Mouse (Mus musculus) liver, embryonic 14.5 days (tissue): ENCODE measurements around the gene Lrrc29. TPM values are rescaled to one million over a fixed set of nuclear protein-coding genes. Genes with fewer than 3 reads are reported as not detected.

Source experiments
- ATAC-seq: fragments of 200-750 bp; cut with Nextera tagmentation; 2 replicates; pipeline ENCODE4 v1.8.0; 2017; ENCODE audit warnings: moderate number of reproducible peaks, mild to moderate bottlenecking, moderate library complexity; ENCODE audit not compliant: insufficient read depth
- DNase-seq, 3 experiments: peaks; one replicate each; pipeline ENCODE4 v3.0.0-alpha.2; 2012 to 2013; ENCODE audit warnings: low read depth in 3 of 3, low spot score in 3 of 3
- H3K27ac ChIP-seq: fragments of 300-500 bp; sonication (generic); 2 replicates; pipeline ENCODE4 v1.5.1; 2014; ENCODE audit warnings: moderate library complexity, mild to moderate bottlenecking, control low read depth, inconsistent platforms
- H3K27me3 ChIP-seq: fragments of 300-500 bp; sonication (generic); 2 replicates; pipeline ENCODE4 v1.6.1; 2014; ENCODE audit warnings: mild to moderate bottlenecking, low read length, moderate library complexity; ENCODE audit not compliant: control insufficient read depth, insufficient read depth
- H3K36me3 ChIP-seq: fragments of 300-500 bp; sonication (generic); replicated peaks from 2 replicates; pipeline ENCODE4 v1.6.1; 2014; ENCODE audit warnings: low read depth; ENCODE audit not compliant: control insufficient read depth, insufficient read depth
- H3K4me1 ChIP-seq, 2 experiments: fragments of 200-500 bp in 1 of 2; fragments of 300-500 bp in 1 of 2; sonication (generic) in 1 of 2; replicated peaks; 2 replicates each; pipeline ENCODE4 v1.6.1; 2012 to 2014; ENCODE audit warnings: antibody characterized with exemption in 1 of 2, inconsistent platforms in 1 of 2, low read length in 1 of 2; ENCODE audit not compliant: control insufficient read depth in 2 of 2, insufficient read depth in 2 of 2
- H3K4me2 ChIP-seq: fragments of 300-500 bp; sonication (generic); 2 replicates; pipeline ENCODE4 v1.6.1; 2014; ENCODE audit warnings: low read depth, mild to moderate bottlenecking, control low read depth, moderate library complexity
- H3K4me3 ChIP-seq, 2 experiments: fragments of 200-500 bp in 1 of 2; fragments of 300-500 bp in 1 of 2; sonication (generic) in 1 of 2; 2 replicates each; pipeline ENCODE4 v1.5.1; 2012 to 2014; ENCODE audit warnings: low read depth in 2 of 2, low read length in 2 of 2, mild to moderate bottlenecking in 2 of 2, control low read depth in 1 of 2, inconsistent platforms in 1 of 2, moderate library complexity in 1 of 2; ENCODE audit not compliant: insufficient read depth in 1 of 2
- H3K9ac ChIP-seq: fragments of 300-500 bp; sonication (generic); replicated peaks from 2 replicates; pipeline ENCODE4 v1.6.1; 2014; ENCODE audit warnings: mild to moderate bottlenecking, control low read depth, moderate library complexity
- H3K9me3 ChIP-seq: fragments of 300-500 bp; sonication (generic); 2 replicates; pipeline ENCODE4 v1.6.1; 2016; ENCODE audit warnings: low read length, mixed read lengths; ENCODE audit not compliant: control insufficient read depth
- CTCF ChIP-seq: IDR thresholded peaks from 2 replicates; pipeline ENCODE4 v1.5.1; 2016; ENCODE audit warnings: antibody characterized with exemption, low read depth, control low read depth
- EP300 ChIP-seq: IDR thresholded peaks from 2 replicates; pipeline ENCODE4 v1.6.1; 2016; ENCODE audit warnings: antibody characterized with exemption, low read depth
- whole genome bisulfite sequencing: fragments of 180-500 bp; shearing (Covaris S2); extraction: QIAGEN DNeasy Blood & Tissue Kit; methylation state at CpG from one replicate; pipeline ENCODE4 v1.1.7; 2014; ENCODE audit not compliant: insufficient replicate concordance; 5-methylcytosine and 5-hydroxymethylcytosine counted together
- polyA plus RNA-seq, 2 experiments: library from polyadenylated mRNA; depleted of rRNA in 1 of 2; stranded (reverse) in 1 of 2; unstranded in 1 of 2; fragments of >200 nt; fragmentation: Nextera tagmentation in 1 of 2; extraction: Ambion mirVana in 1 of 2; gene quantifications; 2 replicates each; pipeline versions ENCODE4 v1.2.1 to v1.2.3; 2012 to 2014

The Lrrc29 gene
- polyA plus RNA-seq, 2 experiments, result 9.1 to 10.4 TPM

GRCm38 (mm10) chr8:105303874-105304273 is 22.2 kb downstream of the Lrrc29 start:
- no peak for DNase-seq
- no peaks in the 10 kb centered on the region for H3K9me3 ChIP-seq
- no peak overlapping the region for H3K9ac ChIP-seq
- TF ChIP-seq CTCF (no peak), EP300 (no peak)
- H3K4me2 ChIP-seq, result peak overlapping the region; percentile 1; the same call in 1 of the 2 replicates
- H3K27ac ChIP-seq, result no peak overlapping the region; the same call in none of the 2 replicates
- H3K4me1 ChIP-seq, result peaks cover 35 to 61% of the 10 kb centered on the region in 2 experiments
- H3K36me3 ChIP-seq, result peaks cover 81% of the 10 kb centered on the region
- no peaks in the 10 kb centered on the region for H3K27me3 ChIP-seq
- WGBS, result 83% methylated on average over 9 of the region's 9 CpGs
- H3K4me3 ChIP-seq, result no peak overlapping the region
- no peak for ATAC-seq

GRCm38 (mm10) chr8:105303396-105303795 is 22.7 kb downstream of the Lrrc29 start:
- WGBS, result 60% methylated on average over 8 of the region's 8 CpGs
- H3K36me3 ChIP-seq, result peaks cover 82% of the 10 kb centered on the region
- H3K4me1 ChIP-seq, result peaks cover 39 to 63% of the 10 kb centered on the region in 2 experiments
- TF ChIP-seq EP300 (no peak), CTCF (no peak)
- H3K27ac ChIP-seq, result no peak overlapping the region; the same call in none of the 2 replicates
- no peaks in the 10 kb centered on the region for H3K27me3 ChIP-seq
- ATAC-seq (no peak), DNase-seq (no peak)
- no peak overlapping the region for H3K9ac ChIP-seq
- no peak overlapping the region for H3K4me3 ChIP-seq
- no peaks in the 10 kb centered on the region for H3K9me3 ChIP-seq
- H3K4me2 ChIP-seq, result peak overlapping the region; percentile 99; the same call in 1 of the 2 replicates

GRCm38 (mm10) chr8:105299962-105300361 is 26.1 kb downstream of the Lrrc29 start:
- ATAC-seq, result peak; percentile 89
- peak overlapping the region; percentile 94 to 97 for H3K4me3 ChIP-seq
- peaks cover 43 to 68% of the 10 kb centered on the region in 2 experiments for H3K4me1 ChIP-seq
- no peaks in the 10 kb centered on the region for H3K9me3 ChIP-seq
- H3K9ac ChIP-seq, result peak overlapping the region; percentile 95
- H3K27ac ChIP-seq, result peak overlapping the region; percentile 97
- H3K4me2 ChIP-seq, result peak overlapping the region; percentile 99
- H3K27me3 ChIP-seq, result no peaks in the 10 kb centered on the region
- peaks cover 63% of the 10 kb centered on the region for H3K36me3 ChIP-seq
- TF ChIP-seq EP300 (peak; percentile 91), CTCF (no peak)
- 18% methylated on average over 8 of the region's 8 CpGs for WGBS
- DNase-seq, result peak; percentile 88 to 90 (median 90)

- TF ChIP-seq EP300 (no peak), CTCF (no peak)
- Histone ChIP-seq H3K4me3 (peak overlapping the region; percentile 97 to 98), H3K9me3 (no peaks in the 10 kb centered on the region), H3K27ac (peak overlapping the region; percentile 97), H3K4me2 (peak overlapping the region; percentile 99), H3K36me3 (peaks cover 49% of the 10 kb centered on the region), H3K4me1 (peaks cover 43 to 55% of the 10 kb centered on the region in 2 experiments), H3K27me3 (no peaks in the 10 kb centered on the region), H3K9ac (peak overlapping the region; percentile 95)
- 16% methylated on average over 18 of the region's 18 CpGs for WGBS
- DNase-seq, result peak in 1 of 3 experiments; percentile 55
- ATAC-seq, result peak; percentile 12; the same call in 1 of the 2 replicates
Observed at GRCm38 (mm10) chr8:105298351-105299252, 27.5 kb downstream of the Lrrc29 start.
